In genomic region chr5:108466647-108467046, GRCm38 (mm10) we compare ENCODE assay signal across 32 mouse cellular contexts. TPM values are rescaled to one million over a fixed set of nuclear protein-coding genes. Genes with fewer than 3 reads are reported as not detected.
DNase-seq lines count a peak whose midpoint lies in the region; ATAC-seq and TF ChIP-seq lines count a peak whose summit lies in the region.
"Had no signal": no experiment of that assay in that cellular context is flagged by ENCODE, and none has a peak within 500 bp of the region (broad histone marks: within the 10 kb centered on the region; RNA-seq: fewer than 3 reads in every experiment).

No protein-coding gene starts in this region.

- CTCF ChIA-PET in Patski (lab: Charles Lee), result no interaction called here

- no peak overlapping the region for H3K9ac ChIP-seq in intestine, postnatal 0 days (ENCODE audit: low read depth, low read length)
- no peak overlapping the region for H3K9ac ChIP-seq in intestine, embryonic 15.5 days
- H3K9ac ChIP-seq in liver, embryonic 16.5 days (ENCODE audit: low read depth, low read length), result no peak overlapping the region
- no peak overlapping the region for H3K9ac ChIP-seq in forebrain, postnatal 0 days
- H3K9ac ChIP-seq: embryonic facial prominence, embryonic 12.5 days; hindbrain, embryonic 14.5 days; kidney, embryonic 15.5 days; limb, embryonic 12.5 days; midbrain, embryonic 15.5 days had no signal

- no peaks in the 10 kb centered on the region for H3K27me3 ChIP-seq in intestine, postnatal 0 days (replicated peaks; ENCODE audit: control insufficient read depth, insufficient read depth, low read length)
- H3K27me3 ChIP-seq in intestine, embryonic 15.5 days (replicated peaks), result no peaks in the 10 kb centered on the region
- H3K27me3 ChIP-seq in Patski, result no peaks in the 10 kb centered on the region
- no peaks in the 10 kb centered on the region for H3K27me3 ChIP-seq in liver, embryonic 16.5 days (ENCODE audit: control insufficient read depth, insufficient read depth, low read depth, low read length)
- no peaks in the 10 kb centered on the region for H3K27me3 ChIP-seq in forebrain, postnatal 0 days (ENCODE audit: insufficient read depth, low read length)
- H3K27me3 ChIP-seq: embryonic facial prominence, embryonic 12.5 days; kidney, embryonic 15.5 days; limb, embryonic 12.5 days; midbrain, embryonic 15.5 days had no signal

- H3K9me3 ChIP-seq in intestine, postnatal 0 days (ENCODE audit: control insufficient read depth), result no peaks in the 10 kb centered on the region
- H3K9me3 ChIP-seq in intestine, embryonic 15.5 days, result no peaks in the 10 kb centered on the region
- H3K9me3 ChIP-seq in liver, embryonic 16.5 days (replicated peaks; ENCODE audit: control insufficient read depth, low read length), result no peaks in the 10 kb centered on the region
- no peaks in the 10 kb centered on the region for H3K9me3 ChIP-seq in forebrain, postnatal 0 days (ENCODE audit: low read length)
- H3K9me3 ChIP-seq: embryonic facial prominence, embryonic 12.5 days; forebrain, embryonic 10.5 days; G1E; kidney, embryonic 15.5 days; limb, embryonic 12.5 days; midbrain, embryonic 15.5 days had no signal

- no peak overlapping the region for H3K4me2 ChIP-seq in intestine, postnatal 0 days (replicated peaks; ENCODE audit: low read depth)
- no peak overlapping the region for H3K4me2 ChIP-seq in intestine, embryonic 15.5 days (replicated peaks)
- 0 out of 2 replicates have a peak overlapping the region, but pooled peaks have one; percentile 10 for H3K4me2 ChIP-seq in liver, embryonic 16.5 days (ENCODE audit: low read depth, low read length)
- H3K4me2 ChIP-seq in forebrain, postnatal 0 days (ENCODE audit: low read depth), result no peak overlapping the region
- H3K4me2 ChIP-seq: embryonic facial prominence, embryonic 12.5 days; heart, embryonic 11.5 days; hindbrain, embryonic 14.5 days; kidney, embryonic 15.5 days; limb, embryonic 12.5 days; midbrain, embryonic 15.5 days had no signal

- no peak overlapping the region for H3K4me3 ChIP-seq in intestine, postnatal 0 days (ENCODE audit: low read depth, low read length)
- H3K4me3 ChIP-seq in intestine, embryonic 15.5 days (replicated peaks), result no peak overlapping the region
- no peak overlapping the region for H3K4me3 ChIP-seq in liver, embryonic 16.5 days (ENCODE audit: low read depth, low read length)
- no peak overlapping the region for H3K4me3 ChIP-seq in forebrain, postnatal 0 days (ENCODE audit: low read depth, low read length)
- H3K4me3 ChIP-seq: embryonic facial prominence, embryonic 12.5 days; forebrain, embryonic 10.5 days; kidney, embryonic 15.5 days; left cerebral cortex, adult 2 months; limb, embryonic 12.5 days; midbrain, embryonic 15.5 days had no signal

- TF ChIP-seq CTCF in intestine, postnatal 0 days (IDR thresholded peaks at IDR 0.05; ENCODE audit: low read depth), result 0 out of 2 replicates have a peak, but pooled peaks have one; percentile 7
- no peak for TF ChIP-seq CTCF in Patski (IDR thresholded peaks at IDR 0.05)
- TF ChIP-seq CTCF in forebrain, postnatal 0 days (IDR thresholded peaks at IDR 0.05; ENCODE audit: low read depth), result no peak

- peaks cover 12% of the 10 kb centered on the region; the same call in 1 of the 2 replicates for H3K4me1 ChIP-seq in intestine, postnatal 0 days (replicated peaks; ENCODE audit: control insufficient read depth, insufficient read depth, low read length)
- H3K4me1 ChIP-seq in intestine, embryonic 15.5 days (replicated peaks), result peaks cover 20% of the 10 kb centered on the region
- peaks cover 42% of the 10 kb centered on the region for H3K4me1 ChIP-seq in liver, embryonic 16.5 days (ENCODE audit: control insufficient read depth, low read depth, low read length)
- H3K4me1 ChIP-seq in forebrain, postnatal 0 days (ENCODE audit: insufficient read depth), result peaks cover 36% of the 10 kb centered on the region

- in situ Hi-C loops in Patski (cut with MboI; ENCODE audit: low pct_unique_long_range_greater_than_20kb), result loop anchor here (5.0 kb wide), 1 partner anchor 434 kb away; no protein-coding TSS in a partner anchor

- POLR2A ChIA-PET in Patski (lab: Charles Lee), result no interaction called here

- H3K27ac ChIP-seq in intestine, postnatal 0 days (ENCODE audit: low read depth, low read length), result no peak overlapping the region
- no peak overlapping the region for H3K27ac ChIP-seq in intestine, embryonic 15.5 days
- peak overlapping the region; percentile 16 for H3K27ac ChIP-seq in liver, embryonic 16.5 days (ENCODE audit: low read length)
- H3K27ac ChIP-seq in forebrain, postnatal 0 days (ENCODE audit: low read depth, low read length), result no peak overlapping the region
- H3K27ac ChIP-seq: embryonic facial prominence, embryonic 12.5 days; forebrain, embryonic 10.5 days; hindbrain, embryonic 14.5 days; kidney, embryonic 15.5 days; left cerebral cortex, adult 2 months; limb, embryonic 12.5 days; macrophage; midbrain, embryonic 15.5 days; stomach, postnatal 0 days had no signal

- WGBS in intestine, postnatal 0 days, result 98% methylated on average over 1 of the region's 1 CpGs
- 95% methylated on average over 1 of the region's 1 CpGs for WGBS in intestine, embryonic 15.5 days
- 94% methylated on average over 1 of the region's 1 CpGs for WGBS in liver, embryonic 16.5 days (ENCODE audit: insufficient replicate concordance)
- WGBS in forebrain, postnatal 0 days, result 94% methylated on average over 1 of the region's 1 CpGs

- intact Hi-C loops in heart, postnatal 36 days (cut with DNase I), result no loop called here

- DNase-seq in heart, adult 11 months, result peak; percentile 63
- no peak for DNase-seq in heart, postnatal 36 days
- no peak for DNase-seq in Patski (ENCODE audit: low read depth, low spot score)
- DNase-seq in forebrain, postnatal 0 days, result no peak
- DNase-seq in thymus, postnatal 4 days, result no peak
- DNase-seq: adrenal gland, postnatal 14 days; cerebellum, adult 11-12 months; cerebellum, adult 9-11 months; embryo, embryonic 11 days; gastrocnemius, postnatal 10 days; kidney, adult 18-20 months; kidney, postnatal 25 days; lung, adult 2 months; lung, postnatal 10 days; right cerebral cortex, adult 18-20 months; thymus, adult 18-20 months; thymus, postnatal 25 days had no signal

- peaks cover 4% of the 10 kb centered on the region; the same call in 1 of the 2 replicates for H3K36me3 ChIP-seq in intestine, postnatal 0 days (ENCODE audit: control insufficient read depth, insufficient read depth)
- H3K36me3 ChIP-seq in intestine, embryonic 15.5 days, result no peaks in the 10 kb centered on the region
- no peaks in the 10 kb centered on the region for H3K36me3 ChIP-seq in liver, embryonic 16.5 days (ENCODE audit: control insufficient read depth, insufficient read depth)
- 0 out of 2 replicates have a peak, but pooled peaks cover 5% of the 10 kb centered on the region for H3K36me3 ChIP-seq in forebrain, postnatal 0 days (ENCODE audit: insufficient read depth)
- H3K36me3 ChIP-seq: midbrain, embryonic 15.5 days had no signal

- ATAC-seq in intestine, postnatal 0 days, result no peak
- no peak for ATAC-seq in intestine, embryonic 15.5 days
- peak; percentile 14 for ATAC-seq in Patski
- no peak for ATAC-seq in liver, embryonic 16.5 days (ENCODE audit: low read depth)
- no peak for ATAC-seq in forebrain, postnatal 0 days
- ATAC-seq: midbrain, embryonic 15.5 days had no signal

RNA-seq across cellular contexts. Expression of gene Pcgf3, which starts 5.6 kb away (rescaled TPM):
- total RNA-seq in heart, postnatal 36 days (2021), result 10 to 100 TPM; 27.2 to 30.8 TPM
- polyA plus RNA-seq in intestine, postnatal 0 days (2015; fragmentation: Nextera tagmentation; extraction: Ambion mirVana), result 9.3 and 10.2 TPM in 2 replicates
- polyA plus RNA-seq in intestine, embryonic 15.5 days (2015; fragmentation: Nextera tagmentation; extraction: Ambion mirVana), result 18.0 and 19.5 TPM in 2 replicates
- polyA plus RNA-seq in Patski (2021), result 42.5 TPM
- polyA plus RNA-seq in liver, embryonic 16.5 days (2015; fragmentation: Nextera tagmentation; extraction: Ambion mirVana), result 5.9 and 6.1 TPM in 2 replicates
- total RNA-seq in forebrain, postnatal 0 days (2014; rRNA removed), result 38.3 and 42.7 TPM in 2 replicates
- polyA plus RNA-seq in forebrain, postnatal 0 days (2015; fragmentation: Nextera tagmentation; extraction: Ambion mirVana), result 12.1 and 18.2 TPM in 2 replicates

RNA-seq across cellular contexts. Expression of gene Mfsd7a, which starts 18.0 kb away (rescaled TPM):
- 1 to 10 TPM; 1.6 to 2.0 TPM for total RNA-seq in heart, postnatal 36 days (2021)
- polyA plus RNA-seq in intestine, postnatal 0 days (2015; fragmentation: Nextera tagmentation; extraction: Ambion mirVana), result 0.42 and 0.51 TPM in 2 replicates
- polyA plus RNA-seq in intestine, embryonic 15.5 days (2015; fragmentation: Nextera tagmentation; extraction: Ambion mirVana), result 0.16 and 0.38 TPM in 2 replicates
- polyA plus RNA-seq in Patski (2021), result 1.1 TPM
- polyA plus RNA-seq in liver, embryonic 16.5 days (2015; fragmentation: Nextera tagmentation; extraction: Ambion mirVana), result 0.21 and 0.35 TPM in 2 replicates
- total RNA-seq in forebrain, postnatal 0 days (2014; rRNA removed), result 0.05 and 0.38 TPM in 2 replicates
- polyA plus RNA-seq in forebrain, postnatal 0 days (2015; fragmentation: Nextera tagmentation; extraction: Ambion mirVana), result 0.12 and 0.13 TPM in 2 replicates
- polyA plus RNA-seq: G1E; neural tube, embryonic 11.5 days had no signal

RNA-seq across cellular contexts. Expression of gene Atp5k, which starts 32.4 kb away (rescaled TPM):
- 1,000 to 10,000 TPM; 1,119 to 1,132 TPM for total RNA-seq in heart, postnatal 36 days (2021)
- 829 and 847 TPM in 2 replicates for polyA plus RNA-seq in intestine, postnatal 0 days (2015; fragmentation: Nextera tagmentation; extraction: Ambion mirVana)
- 485 and 543 TPM in 2 replicates for polyA plus RNA-seq in intestine, embryonic 15.5 days (2015; fragmentation: Nextera tagmentation; extraction: Ambion mirVana)
- 817 TPM for polyA plus RNA-seq in Patski (2021)
- polyA plus RNA-seq in liver, embryonic 16.5 days (2015; fragmentation: Nextera tagmentation; extraction: Ambion mirVana), result 197 and 235 TPM in 2 replicates
- 152 and 289 TPM in 2 replicates for total RNA-seq in forebrain, postnatal 0 days (2014; rRNA removed)
- 489 and 610 TPM in 2 replicates for polyA plus RNA-seq in forebrain, postnatal 0 days (2015; fragmentation: Nextera tagmentation; extraction: Ambion mirVana)
